Mouse (Mus musculus) lung, adult 2 months (tissue): ENCODE results near the gene Lcp2. TPM values are rescaled to one million over a fixed set of nuclear protein-coding genes. Genes with fewer than 3 reads are reported as not detected.

Experiments
- DNase-seq: peaks from one replicate; pipeline ENCODE4 v3.0.0; 2022
- H3K4me1 ChIP-seq: fragments of 200-500 bp; 2 replicates; pipeline ENCODE4 v1.6.1; 2011; ENCODE audit warnings: low read length; ENCODE audit not compliant: control insufficient read depth, insufficient read depth
- H3K4me3 ChIP-seq: fragments of 200-500 bp; replicated peaks from 2 replicates; pipeline ENCODE3; 2011; ENCODE audit warnings: low read depth, mild to moderate bottlenecking, control low read depth, low read length; ENCODE audit errors: extremely low read depth
- CTCF ChIP-seq: fragments of 200-500 bp; IDR thresholded peaks from 2 replicates; pipeline ENCODE4 v1.5.1; 2011; ENCODE audit warnings: mild to moderate bottlenecking, low read length, control low read depth; ENCODE audit not compliant: insufficient read depth
- POLR2A ChIP-seq: fragments of 200-500 bp; IDR thresholded peaks from 2 replicates; pipeline ENCODE4 v1.6.1; 2011; ENCODE audit warnings: low read depth, mild to moderate bottlenecking, control low read depth, low read length, borderline replicate concordance; ENCODE audit errors: extremely low read depth
- WGBS: fragments of 180-500 bp; shearing (Covaris S2); methylation state at CpG from one replicate; pipeline ENCODE4 v1.1.7; 2018; 5-methylcytosine and 5-hydroxymethylcytosine counted together
- polyA plus RNA-seq: library from polyadenylated mRNA; depleted of rRNA; stranded (reverse); fragments of >200 nt; gene quantifications from 2 replicates; pipeline ENCODE4 v1.2.3, GENCODE M21; 2012

The Lcp2 gene
- polyA plus RNA-seq, 1 experiment, result 9.1 TPM

GRCm38 (mm10) chr11:34083795-34084194 is 37.1 kb downstream of the Lcp2 start:
- no peak overlapping the region for H3K4me3 ChIP-seq
- TF ChIP-seq CTCF (no peak), POLR2A (no peak)
- no peak for DNase-seq
- WGBS, result 62% methylated on average over 7 of the region's 7 CpGs
- no peaks in the 10 kb centered on the region; the same call in 1 of the 2 replicates for H3K4me1 ChIP-seq

GRCm38 (mm10) chr11:34084639-34085038 is 37.9 kb downstream of the Lcp2 start:
- H3K4me3 ChIP-seq, result no peak overlapping the region
- no peaks in the 10 kb centered on the region; the same call in 1 of the 2 replicates for H3K4me1 ChIP-seq
- 39% methylated on average over 2 of the region's 2 CpGs for WGBS
- TF ChIP-seq CTCF (no peak), POLR2A (no peak)
- DNase-seq, result no peak

- DNase-seq, result no peak
- no peaks in the 10 kb centered on the region; the same call in 1 of the 2 replicates for H3K4me1 ChIP-seq
- H3K4me3 ChIP-seq, result no peak overlapping the region
- 44% methylated on average over 8 of the region's 8 CpGs for WGBS
- TF ChIP-seq CTCF (no peak), POLR2A (no peak)
These were observed 39.5 kb downstream of the Lcp2 start for GRCm38 (mm10) chr11:34086164-34086751.

DNA sequence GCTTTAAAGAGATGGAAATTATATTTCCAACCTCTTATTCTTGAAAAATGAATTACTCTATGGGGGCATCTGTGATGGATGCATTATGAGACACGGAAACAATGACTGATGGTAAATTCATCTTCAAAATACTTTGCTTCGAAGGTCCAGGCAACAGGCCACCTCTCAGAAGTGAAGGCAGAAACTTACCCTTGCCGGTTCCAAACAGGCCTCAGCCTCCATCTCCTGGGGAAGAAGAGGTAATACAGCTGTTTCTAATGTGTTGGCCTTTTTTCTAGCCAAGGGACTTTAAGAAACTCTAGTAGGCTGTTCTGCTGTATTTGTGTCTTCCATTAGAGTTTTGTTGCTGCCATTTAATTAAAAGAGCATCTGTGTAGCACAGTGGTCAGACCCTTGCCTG is 40.3 kb downstream of the Lcp2 start:
- no peaks in the 10 kb centered on the region; the same call in 1 of the 2 replicates for H3K4me1 ChIP-seq
- TF ChIP-seq CTCF (no peak), POLR2A (no peak)
- H3K4me3 ChIP-seq, result no peak overlapping the region
- WGBS, result 64% methylated on average over 3 of the region's 3 CpGs
- DNase-seq, result no peak

DNA sequence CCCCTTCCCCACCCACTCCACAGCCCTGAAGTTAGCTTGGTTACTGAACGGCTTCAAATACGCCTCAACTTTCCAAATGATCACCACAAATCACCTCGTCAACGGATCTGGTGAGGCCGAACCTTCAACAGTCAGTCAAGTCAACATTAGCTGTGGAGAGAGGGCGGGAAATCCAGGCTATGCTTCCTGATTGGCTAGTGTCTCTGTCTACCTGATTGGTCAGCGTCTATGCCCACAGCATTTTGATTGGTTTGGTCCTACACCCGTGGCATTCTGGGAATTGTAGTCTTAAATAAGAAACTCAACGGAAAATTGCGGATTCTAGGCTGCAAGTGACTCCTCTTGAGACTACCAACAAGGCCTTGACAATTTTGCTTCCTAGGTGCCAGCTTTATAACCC is 51.7 kb downstream of the Lcp2 start, which contains the start of gene 4930469K13Rik:
Gene 4930469K13Rik, minus strand, starts transcription at position 133 of the 400 bp plus-strand sequence.
- no peak for TF ChIP-seq POLR2A
- 84% methylated on average over 10 of the region's 10 CpGs for WGBS
- DNase-seq, result no peak
- Histone ChIP-seq H3K4me1 (no peaks in the 10 kb centered on the region), H3K4me3 (no peak within 1 kb of the TSS)

DNA sequence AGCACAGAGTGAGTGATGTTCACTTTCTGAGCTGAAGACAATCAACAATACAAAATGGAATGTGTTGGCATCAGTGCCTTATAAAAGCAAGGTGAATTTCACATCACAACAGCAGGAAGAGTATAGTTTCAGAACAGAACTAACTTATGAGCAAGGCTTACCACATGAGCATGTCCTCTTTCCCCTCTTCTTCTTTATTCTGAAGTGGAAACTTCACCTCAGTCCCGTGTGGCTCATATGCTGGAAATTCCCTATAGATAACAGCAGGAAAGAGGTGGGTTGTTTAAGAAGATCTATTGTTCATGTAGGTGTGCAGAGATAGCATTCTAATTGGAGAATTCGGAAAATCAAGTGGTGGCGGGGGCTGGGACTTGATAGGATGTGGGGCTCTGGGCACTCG is 55.1 kb downstream of the Lcp2 start:
- Histone ChIP-seq H3K4me1 (no peaks in the 10 kb centered on the region), H3K4me3 (no peak overlapping the region)
- 72% methylated on average over 4 of the region's 4 CpGs for whole genome bisulfite sequencing
- no peak for TF ChIP-seq CTCF
- TF ChIP-seq POLR2A, result no peak
- DNase-seq, result no peak

GRCm38 (mm10) chr11:34104919-34105318 is 58.2 kb downstream of the Lcp2 start:
- Histone ChIP-seq H3K4me3 (no peak overlapping the region), H3K4me1 (no peaks in the 10 kb centered on the region)
- 59% methylated on average over 1 of the region's 1 CpGs for WGBS
- TF ChIP-seq POLR2A, result no peak
- TF ChIP-seq CTCF, result no peak
- no peak for DNase-seq

DNA sequence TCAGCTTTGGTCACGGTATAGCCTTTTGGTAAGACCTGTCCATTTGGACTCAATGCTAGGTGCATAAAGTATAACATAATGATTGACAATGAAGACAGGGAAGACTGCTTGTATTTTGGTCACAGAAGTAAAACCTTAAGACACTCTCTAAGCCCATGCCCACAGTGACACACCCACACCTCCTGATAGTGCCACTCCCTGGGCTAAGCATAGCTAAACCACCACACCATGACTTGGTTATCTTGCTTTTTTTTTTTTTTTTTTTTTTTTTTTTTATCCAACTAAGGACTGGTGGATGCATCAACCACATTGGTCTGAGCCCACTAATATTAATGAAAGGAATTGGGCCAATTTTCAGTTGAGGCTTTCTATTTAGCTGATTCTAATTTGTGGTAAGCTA is 62.5 kb downstream of the Lcp2 start:
- no peak for DNase-seq
- Histone ChIP-seq H3K4me1 (no peaks in the 10 kb centered on the region), H3K4me3 (no peak overlapping the region)
- TF ChIP-seq POLR2A (no peak), CTCF (no peak)
- WGBS, result 97% methylated on average over 1 of the region's 1 CpGs

- TF ChIP-seq POLR2A (no peak), CTCF (no peak)
- DNase-seq, result no peak
- 66% methylated on average over 7 of the region's 7 CpGs for WGBS
- no peak overlapping the region for H3K4me3 ChIP-seq
- H3K4me1 ChIP-seq, result no peaks in the 10 kb centered on the region
These were observed 65.2 kb downstream of the Lcp2 start for GRCm38 (mm10) chr11:34111940-34112339.

- no peak for TF ChIP-seq POLR2A
- no peak for TF ChIP-seq CTCF
- Histone ChIP-seq H3K4me3 (no peak overlapping the region), H3K4me1 (no peaks in the 10 kb centered on the region)
- WGBS, result 69% methylated on average over 4 of the region's 4 CpGs
- no peak for DNase-seq
These were observed 66.2 kb downstream of the Lcp2 start for GRCm38 (mm10) chr11:34112781-34113380.

DNA sequence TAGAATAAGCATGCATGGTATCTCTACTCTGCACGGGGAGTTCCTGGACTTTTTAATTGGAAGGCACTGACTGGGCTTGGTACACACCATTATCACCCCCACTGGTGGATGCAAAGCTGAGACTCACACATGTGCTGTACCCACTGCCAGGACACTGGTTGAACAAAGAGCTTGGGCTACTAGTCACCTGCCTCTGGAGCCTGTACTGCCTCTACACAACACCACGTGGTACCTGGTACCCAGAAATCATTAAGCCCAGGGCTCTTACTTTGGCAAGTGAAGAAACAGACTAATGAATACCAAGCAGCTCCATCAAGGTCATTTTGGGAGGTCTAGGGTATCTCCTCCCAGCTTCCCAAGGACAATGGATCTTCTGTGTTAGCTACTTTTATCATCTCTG is 67.0 kb downstream of the Lcp2 start:
- WGBS, result 60% methylated on average over 2 of the region's 2 CpGs
- TF ChIP-seq CTCF (no peak), POLR2A (no peak)
- no peak for DNase-seq
- Histone ChIP-seq H3K4me1 (no peaks in the 10 kb centered on the region), H3K4me3 (no peak overlapping the region)
